Mouse (Mus musculus) stomach, embryonic 16.5 days (tissue): ENCODE measurements at regions not wholly inside any gene's neighbourhood (a gene's known extent, or its start where the extent isn't known, plus 50 kb on each side); places are given as distances from the start of the nearest gene placed in this dataset.

Source experiments
- ATAC-seq: fragments of 200-750 bp; cut with Nextera tagmentation; 2 replicates; pipeline ENCODE4 v1.8.0; 2017; ENCODE audit warnings: moderate number of reproducible peaks, moderate TSS enrichment; ENCODE audit not compliant: insufficient read depth, low FRiP score
- H3K27ac ChIP-seq: fragments of 300-500 bp; sonication (generic); 2 replicates; pipeline ENCODE4 v1.5.1; 2014; ENCODE audit warnings: low read length
- H3K27me3 ChIP-seq: fragments of 300-500 bp; sonication (generic); 2 replicates; pipeline ENCODE4 v1.6.1; 2014; ENCODE audit warnings: low read length, control low read depth, mixed read lengths; ENCODE audit not compliant: control insufficient read depth, insufficient read depth
- H3K36me3 ChIP-seq: fragments of 300-500 bp; sonication (generic); 2 replicates; pipeline ENCODE4 v1.6.1; 2014; ENCODE audit warnings: low read length; ENCODE audit not compliant: control insufficient read depth, insufficient read depth
- H3K4me1 ChIP-seq: fragments of 300-500 bp; sonication (generic); 2 replicates; pipeline ENCODE4 v1.6.1; 2014; ENCODE audit warnings: low read length, control low read depth, mixed read lengths; ENCODE audit not compliant: control insufficient read depth, insufficient read depth
- H3K4me2 ChIP-seq: fragments of 300-500 bp; sonication (generic); 2 replicates; pipeline ENCODE4 v1.6.1; 2014; ENCODE audit warnings: low read depth, low read length, mixed read lengths
- H3K4me3 ChIP-seq: fragments of 300-500 bp; sonication (generic); replicated peaks from 2 replicates; pipeline ENCODE4 v1.5.1; 2014; ENCODE audit warnings: mild to moderate bottlenecking, low read length
- H3K9ac ChIP-seq: fragments of 300-500 bp; sonication (generic); 2 replicates; pipeline ENCODE4 v1.6.1; 2014; ENCODE audit warnings: low read length
- H3K9me3 ChIP-seq: fragments of 300-500 bp; sonication (generic); replicated peaks from 2 replicates; pipeline ENCODE4 v1.6.1; 2016; ENCODE audit warnings: low read length, control low read depth; ENCODE audit not compliant: control insufficient read depth
- WGBS: fragments of 180-500 bp; shearing (Covaris S2); extraction: QIAGEN DNeasy Blood & Tissue Kit; methylation state at CpG from one replicate; pipeline ENCODE4 v1.1.7; 2014; 5-methylcytosine and 5-hydroxymethylcytosine counted together

- Histone ChIP-seq H3K4me2 (peak overlapping the region; percentile 41), H3K36me3 (no peaks in the 10 kb centered on the region), H3K9me3 (no peaks in the 10 kb centered on the region), H3K27me3 (no peaks in the 10 kb centered on the region), H3K27ac (peak overlapping the region; percentile 85), H3K4me1 (peaks cover 20% of the 10 kb centered on the region), H3K4me3 (peak overlapping the region; percentile 7; the same call in 1 of the 2 replicates), H3K9ac (0 out of 2 replicates have a peak overlapping the region, but pooled peaks have one; percentile 29)
- 28% methylated on average over 7 of the region's 7 CpGs for WGBS
- peak; percentile 56 for ATAC-seq
Observed at GRCm38 (mm10) chr10:91241611-91242005, 60.5 kb upstream of the Tmpo start.

- Histone ChIP-seq H3K4me2 (peak overlapping the region; percentile 41), H3K4me1 (peaks cover 20% of the 10 kb centered on the region), H3K27me3 (no peaks in the 10 kb centered on the region), H3K36me3 (no peaks in the 10 kb centered on the region), H3K27ac (peak overlapping the region; percentile 85), H3K9ac (peak overlapping the region; percentile 5; the same call in 1 of the 2 replicates), H3K4me3 (peak overlapping the region; percentile 7; the same call in 1 of the 2 replicates), H3K9me3 (no peaks in the 10 kb centered on the region)
- 32% methylated on average over 10 of the region's 10 CpGs for WGBS
- peak; percentile 87; the same call in 1 of the 2 replicates for ATAC-seq
Observed at GRCm38 (mm10) chr10:91240856-91241610, 59.9 kb upstream of the Tmpo start.

GRCm38 (mm10) chr10:91240320-91240719, 59.2 kb upstream of the Tmpo start:
- H3K27me3 ChIP-seq: no peaks in the 10 kb centered on the region
- no peaks in the 10 kb centered on the region for H3K36me3 ChIP-seq
- H3K9ac ChIP-seq: no peak overlapping the region
- WGBS: 69% methylated on average over 7 of the region's 7 CpGs
- ATAC-seq: no peak
- H3K27ac ChIP-seq: no peak overlapping the region
- peaks cover 20% of the 10 kb centered on the region for H3K4me1 ChIP-seq
- no peak overlapping the region for H3K4me3 ChIP-seq
- no peak overlapping the region for H3K4me2 ChIP-seq
- H3K9me3 ChIP-seq: no peaks in the 10 kb centered on the region

- peaks cover 15% of the 10 kb centered on the region for H3K4me1 ChIP-seq
- no peak overlapping the region for H3K4me3 ChIP-seq
- 0 out of 2 replicates have a peak overlapping the region, but pooled peaks have one; percentile 7 for H3K4me2 ChIP-seq
- no peak overlapping the region for H3K27ac ChIP-seq
- H3K9ac ChIP-seq: no peak overlapping the region
- H3K36me3 ChIP-seq: no peaks in the 10 kb centered on the region
- no peaks in the 10 kb centered on the region for H3K27me3 ChIP-seq
- peak; percentile 34; the same call in 1 of the 2 replicates for ATAC-seq
- 12% methylated on average over 7 of the region's 7 CpGs for WGBS
- no peaks in the 10 kb centered on the region for H3K9me3 ChIP-seq
Observed at GRCm38 (mm10) chr10:91236844-91237243, 55.7 kb upstream of the Tmpo start.

- H3K4me2 ChIP-seq: no peak overlapping the region
- ATAC-seq: no peak
- 63% methylated on average over 3 of the region's 3 CpGs for WGBS
- no peaks in the 10 kb centered on the region for H3K27me3 ChIP-seq
- peaks cover 3% of the 10 kb centered on the region; the same call in 1 of the 2 replicates for H3K4me1 ChIP-seq
- H3K4me3 ChIP-seq: no peak overlapping the region
- H3K36me3 ChIP-seq: no peaks in the 10 kb centered on the region
- H3K27ac ChIP-seq: 0 out of 2 replicates have a peak overlapping the region, but pooled peaks have one; percentile 8
- no peaks in the 10 kb centered on the region for H3K9me3 ChIP-seq
- no peak overlapping the region for H3K9ac ChIP-seq
Observed at GRCm38 (mm10) chr10:91234709-91235108, 53.6 kb upstream of the Tmpo start.
